Mouse (Mus musculus): ENCODE measurements around the gene Kdm7a.

Kdm7a gene

GRCm38 (mm10) chr6:39206581-39207461 is at the start of gene Kdm7a:
Gene Kdm7a, minus strand, starts transcription at chr6:39206789.
- DNase-seq (ENCODE audit: low spot score in 2 of 2), result peak; percentile 84 to 88

- DNase-seq (ENCODE audit: low spot score in 2 of 2), result no peak
Observed at GRCm38 (mm10) chr6:39255271-39255670, 48.7 kb upstream of the Kdm7a start.

GRCm38 (mm10) chr6:39250055-39250454 is 43.5 kb upstream of the Kdm7a start:
- no peak for DNase-seq (ENCODE audit: low spot score in 2 of 2)

GRCm38 (mm10) chr6:39249176-39249770 is 42.7 kb upstream of the Kdm7a start:
- no peak for DNase-seq (ENCODE audit: low spot score in 2 of 2)

GRCm38 (mm10) chr6:39244066-39244465 is 37.5 kb upstream of the Kdm7a start:
- no peak for DNase-seq (ENCODE audit: low spot score in 2 of 2)

- no peak for DNase-seq (ENCODE audit: low spot score in 2 of 2)
Observed at GRCm38 (mm10) chr6:39243511-39243961, 36.9 kb upstream of the Kdm7a start.

- no peak for DNase-seq (ENCODE audit: low spot score in 2 of 2)
Observed at GRCm38 (mm10) chr6:39242718-39243471, 36.3 kb upstream of the Kdm7a start.

- no peak for DNase-seq (ENCODE audit: low spot score in 2 of 2)
Observed at GRCm38 (mm10) chr6:39241421-39241891, 34.9 kb upstream of the Kdm7a start.

- DNase-seq (ENCODE audit: low spot score in 2 of 2), result no peak
Observed at GRCm38 (mm10) chr6:39240956-39241355, 34.4 kb upstream of the Kdm7a start.

- DNase-seq (ENCODE audit: low spot score in 2 of 2), result no peak
Observed at GRCm38 (mm10) chr6:39237887-39238286, 31.3 kb upstream of the Kdm7a start.

- DNase-seq (ENCODE audit: low spot score in 2 of 2), result no peak
Observed at GRCm38 (mm10) chr6:39232617-39233016, 26.0 kb upstream of the Kdm7a start.

GRCm38 (mm10) chr6:39230664-39231063 is 24.1 kb upstream of the Kdm7a start:
- DNase-seq (ENCODE audit: low spot score in 2 of 2), result no peak

GRCm38 (mm10) chr6:39226610-39226955 is 20.0 kb upstream of the Kdm7a start:
- DNase-seq (ENCODE audit: low spot score in 2 of 2), result no peak

GRCm38 (mm10) chr6:39225876-39226609 is 19.5 kb upstream of the Kdm7a start:
- DNase-seq (ENCODE audit: low spot score in 2 of 2), result no peak

- no peak for DNase-seq (ENCODE audit: low spot score in 2 of 2)
Observed at GRCm38 (mm10) chr6:39223328-39223885, 16.8 kb upstream of the Kdm7a start.

GRCm38 (mm10) chr6:39222487-39222886 is 15.9 kb upstream of the Kdm7a start:
- DNase-seq (ENCODE audit: low spot score in 2 of 2), result no peak

- DNase-seq (ENCODE audit: low spot score in 2 of 2), result no peak
Observed at GRCm38 (mm10) chr6:39217961-39218360, 11.4 kb upstream of the Kdm7a start.

- no peak for DNase-seq (ENCODE audit: low spot score in 2 of 2)
Observed at GRCm38 (mm10) chr6:39217138-39217537, 10.5 kb upstream of the Kdm7a start.

- no peak for DNase-seq (ENCODE audit: low spot score in 2 of 2)
Observed at GRCm38 (mm10) chr6:39214949-39215606, 8.5 kb upstream of the Kdm7a start.

GRCm38 (mm10) chr6:39209677-39210076 is 3.1 kb upstream of the Kdm7a start:
- no peak for DNase-seq (ENCODE audit: low spot score in 2 of 2)

GRCm38 (mm10) chr6:39208181-39208580 is 1.6 kb upstream of the Kdm7a start:
- DNase-seq (ENCODE audit: low spot score in 2 of 2), result no peak

Data from thymus, postnatal 10 days (tissue).